Mouse (Mus musculus): ENCODE measurements around the gene Hspg2. TPM values are rescaled to one million over a fixed set of nuclear protein-coding genes. Genes with fewer than 3 reads are reported as not detected.

Hspg2 gene
- polyA plus RNA-seq, 2 experiments: 3.3 to 5.0 TPM

- no peak for DNase-seq (ENCODE audit: low read depth in 3 of 3, low spot score in 3 of 3)
- H3K27ac ChIP-seq: no peak overlapping the region
- H3K9ac ChIP-seq (replicated peaks): no peak overlapping the region
Observed at GRCm38 (mm10) chr4:137488038-137488437, 19.5 kb downstream of the Hspg2 start.

GRCm38 (mm10) chr4:137488571-137489303, 20.2 kb downstream of the Hspg2 start:
- H3K27ac ChIP-seq: no peak overlapping the region
- H3K27me3 ChIP-seq (ENCODE audit: control insufficient read depth, insufficient read depth, low read length): no peaks in the 10 kb centered on the region
- peaks cover 21 to 51% of the 10 kb centered on the region in 2 experiments for H3K4me1 ChIP-seq (replicated peaks; ENCODE audit: control insufficient read depth in 2 of 2, insufficient read depth in 2 of 2, low read length in 1 of 2)
- no peaks in the 10 kb centered on the region for H3K9me3 ChIP-seq (ENCODE audit: control insufficient read depth, low read length)
- ATAC-seq (ENCODE audit: insufficient read depth): no peak
- 26% methylated on average over 12 of the region's 12 CpGs for WGBS (ENCODE audit: insufficient replicate concordance)
- no peak overlapping the region for H3K9ac ChIP-seq (replicated peaks)
- no peak overlapping the region for H3K4me2 ChIP-seq (ENCODE audit: low read depth)
- no peaks in the 10 kb centered on the region for H3K36me3 ChIP-seq (replicated peaks; ENCODE audit: control insufficient read depth, insufficient read depth, low read depth)
- H3K4me3 ChIP-seq (ENCODE audit: insufficient read depth in 1 of 2, low read depth in 2 of 2, low read length in 2 of 2): no peak overlapping the region
- no peak for DNase-seq (ENCODE audit: low read depth in 3 of 3, low spot score in 3 of 3)
- TF ChIP-seq EP300 (IDR thresholded peaks at IDR 0.05; ENCODE audit: low read depth) (no peak), CTCF (IDR thresholded peaks at IDR 0.05; ENCODE audit: low read depth) (peak; percentile 43; the same call in 1 of the 2 replicates)

More at GRCm38 (mm10) chr4:137488038-137488437, 19.5 kb downstream of the Hspg2 start:
- Histone ChIP-seq H3K4me2 (ENCODE audit: low read depth) (peak overlapping the region; percentile 32), H3K36me3 (replicated peaks; ENCODE audit: control insufficient read depth, insufficient read depth, low read depth) (no peaks in the 10 kb centered on the region), H3K4me1 (replicated peaks; ENCODE audit: control insufficient read depth in 2 of 2, insufficient read depth in 2 of 2, low read length in 1 of 2) (peaks cover 21 to 53% of the 10 kb centered on the region in 2 experiments), H3K4me3 (ENCODE audit: insufficient read depth in 1 of 2, low read depth in 2 of 2, low read length in 2 of 2) (no peak overlapping the region), H3K27me3 (ENCODE audit: control insufficient read depth, insufficient read depth, low read length) (no peaks in the 10 kb centered on the region), H3K9me3 (ENCODE audit: control insufficient read depth, low read length) (no peaks in the 10 kb centered on the region)
- no peak for TF ChIP-seq EP300 (IDR thresholded peaks at IDR 0.05; ENCODE audit: low read depth)
- no peak for ATAC-seq (ENCODE audit: insufficient read depth)
- 20% methylated on average over 11 of the region's 11 CpGs for WGBS (ENCODE audit: insufficient replicate concordance)

- Histone ChIP-seq H3K9me3 (ENCODE audit: control insufficient read depth, low read length) (no peaks in the 10 kb centered on the region), H3K36me3 (replicated peaks; ENCODE audit: control insufficient read depth, insufficient read depth, low read depth) (no peaks in the 10 kb centered on the region), H3K9ac (replicated peaks) (no peak overlapping the region), H3K4me3 (ENCODE audit: insufficient read depth in 1 of 2, low read depth in 2 of 2, low read length in 2 of 2) (no peak overlapping the region), H3K4me1 (replicated peaks; ENCODE audit: control insufficient read depth in 2 of 2, insufficient read depth in 2 of 2, low read length in 1 of 2) (peaks cover 18 to 42% of the 10 kb centered on the region in 2 experiments), H3K4me2 (ENCODE audit: low read depth) (no peak overlapping the region), H3K27me3 (ENCODE audit: control insufficient read depth, insufficient read depth, low read length) (no peaks in the 10 kb centered on the region), H3K27ac (no peak overlapping the region)
- TF ChIP-seq EP300 (IDR thresholded peaks at IDR 0.05; ENCODE audit: low read depth) (no peak), CTCF (IDR thresholded peaks at IDR 0.05; ENCODE audit: low read depth) (no peak)
- ATAC-seq (ENCODE audit: insufficient read depth) (no peak), DNase-seq (ENCODE audit: low read depth in 3 of 3, low spot score in 3 of 3) (no peak)
- WGBS (ENCODE audit: insufficient replicate concordance): 23% methylated on average over 8 of the region's 8 CpGs
Observed at GRCm38 (mm10) chr4:137489996-137490395, 21.4 kb downstream of the Hspg2 start.

- Histone ChIP-seq H3K27me3 (ENCODE audit: control insufficient read depth, insufficient read depth, low read length) (no peaks in the 10 kb centered on the region), H3K4me2 (ENCODE audit: low read depth) (no peak overlapping the region), H3K4me1 (replicated peaks; ENCODE audit: control insufficient read depth in 2 of 2, insufficient read depth in 2 of 2, low read length in 1 of 2) (peaks cover 9 to 20% of the 10 kb centered on the region in 2 experiments), H3K9ac (replicated peaks) (no peak overlapping the region), H3K9me3 (ENCODE audit: control insufficient read depth, low read length) (no peaks in the 10 kb centered on the region), H3K4me3 (ENCODE audit: insufficient read depth in 1 of 2, low read depth in 2 of 2, low read length in 2 of 2) (no peak overlapping the region), H3K27ac (no peak overlapping the region), H3K36me3 (replicated peaks; ENCODE audit: control insufficient read depth, insufficient read depth, low read depth) (no peaks in the 10 kb centered on the region)
- ATAC-seq (ENCODE audit: insufficient read depth) (no peak), DNase-seq (ENCODE audit: low read depth in 3 of 3, low spot score in 3 of 3) (no peak)
- TF ChIP-seq EP300 (IDR thresholded peaks at IDR 0.05; ENCODE audit: low read depth): no peak
- TF ChIP-seq CTCF (IDR thresholded peaks at IDR 0.05; ENCODE audit: low read depth): no peak
- WGBS (ENCODE audit: insufficient replicate concordance): 71% methylated on average over 11 of the region's 11 CpGs
Observed at GRCm38 (mm10) chr4:137492563-137492962, 24.0 kb downstream of the Hspg2 start.

DNA sequence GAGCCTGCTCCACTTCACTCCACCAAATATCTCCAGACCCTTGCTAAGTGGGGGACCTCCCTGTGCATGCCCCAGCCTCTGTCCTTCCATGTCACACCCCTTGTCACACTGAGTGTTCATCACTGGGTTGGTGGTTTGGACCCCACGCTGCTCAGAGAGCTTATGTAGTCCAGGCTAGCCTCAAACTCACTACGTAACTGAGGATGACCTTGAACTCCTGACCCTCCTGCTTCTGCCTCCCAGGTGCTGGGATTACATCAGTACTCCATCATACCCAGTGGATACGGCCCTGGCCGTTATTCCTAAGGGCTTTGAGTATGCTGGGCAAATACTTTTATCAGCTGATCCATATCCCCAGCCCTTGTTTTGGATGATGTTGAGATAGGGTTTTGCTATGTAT, 24.6 kb downstream of the Hspg2 start:
- Histone ChIP-seq H3K36me3 (replicated peaks; ENCODE audit: control insufficient read depth, insufficient read depth, low read depth) (no peaks in the 10 kb centered on the region), H3K4me2 (ENCODE audit: low read depth) (no peak overlapping the region), H3K4me3 (ENCODE audit: insufficient read depth in 1 of 2, low read depth in 2 of 2, low read length in 2 of 2) (no peak overlapping the region), H3K27me3 (ENCODE audit: control insufficient read depth, insufficient read depth, low read length) (no peaks in the 10 kb centered on the region), H3K9ac (replicated peaks) (no peak overlapping the region), H3K27ac (no peak overlapping the region), H3K4me1 (replicated peaks; ENCODE audit: control insufficient read depth in 2 of 2, insufficient read depth in 2 of 2, low read length in 1 of 2) (peaks cover 3 to 16% of the 10 kb centered on the region in 2 experiments; a peak in 3 of 4 replicates), H3K9me3 (ENCODE audit: control insufficient read depth, low read length) (no peaks in the 10 kb centered on the region)
- TF ChIP-seq EP300 (IDR thresholded peaks at IDR 0.05; ENCODE audit: low read depth) (no peak), CTCF (IDR thresholded peaks at IDR 0.05; ENCODE audit: low read depth) (no peak)
- ATAC-seq (ENCODE audit: insufficient read depth) (no peak), DNase-seq (ENCODE audit: low read depth in 3 of 3, low spot score in 3 of 3) (no peak)
- 63% methylated on average over 4 of the region's 4 CpGs for WGBS (ENCODE audit: insufficient replicate concordance)
